Mouse (Mus musculus): Measurements from ENCODE around the gene Caprin1.

Caprin1 gene

DNA sequence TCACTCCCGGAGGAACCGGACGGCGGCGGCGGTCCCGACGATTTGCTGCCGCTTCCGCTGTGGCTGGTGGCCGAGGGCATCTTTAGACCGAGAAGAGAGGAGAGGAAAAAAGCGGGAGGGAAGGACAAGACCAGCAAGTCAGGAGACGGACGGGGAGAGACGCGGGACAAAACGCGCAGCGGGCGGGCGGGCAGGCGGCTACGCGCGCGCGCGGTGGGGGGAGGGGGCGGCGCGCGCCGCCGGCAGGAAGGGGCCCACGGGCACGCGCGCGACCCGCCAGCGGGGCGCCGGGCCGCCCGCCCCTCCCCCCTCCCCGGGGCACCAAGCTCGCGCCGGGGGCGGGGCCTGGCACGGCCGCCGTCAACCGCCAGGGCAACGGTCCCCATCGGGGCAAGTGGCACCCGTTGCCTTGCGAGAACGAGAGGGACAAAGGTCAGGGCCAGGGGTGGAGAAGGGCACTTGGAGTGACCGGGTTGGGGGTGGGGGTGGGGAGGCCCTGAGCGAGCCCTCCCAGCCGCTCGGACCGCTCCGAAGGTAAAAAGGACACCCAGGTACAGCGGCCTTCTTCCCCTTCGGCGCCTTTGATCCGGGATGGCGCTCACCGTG, 485 bp downstream of the Caprin1 start:
- DNase-seq (ENCODE audit: low read depth, low spot score) = peak; percentile 80

GRCm38 (mm10) chr2:103796211-103796860, 1.1 kb downstream of the Caprin1 start:
- DNase-seq (ENCODE audit: low read depth, low spot score) = peak; percentile 81

GRCm38 (mm10) chr2:103795843-103796210, 1.6 kb downstream of the Caprin1 start:
- DNase-seq (ENCODE audit: low read depth, low spot score) = peak; percentile 91

GRCm38 (mm10) chr2:103792009-103792408, 5.4 kb downstream of the Caprin1 start:
- DNase-seq (ENCODE audit: low read depth, low spot score) = peak; percentile 55

GRCm38 (mm10) chr2:103785735-103786134, 11.7 kb downstream of the Caprin1 start:
- DNase-seq (ENCODE audit: low read depth, low spot score) = no peak

DNA sequence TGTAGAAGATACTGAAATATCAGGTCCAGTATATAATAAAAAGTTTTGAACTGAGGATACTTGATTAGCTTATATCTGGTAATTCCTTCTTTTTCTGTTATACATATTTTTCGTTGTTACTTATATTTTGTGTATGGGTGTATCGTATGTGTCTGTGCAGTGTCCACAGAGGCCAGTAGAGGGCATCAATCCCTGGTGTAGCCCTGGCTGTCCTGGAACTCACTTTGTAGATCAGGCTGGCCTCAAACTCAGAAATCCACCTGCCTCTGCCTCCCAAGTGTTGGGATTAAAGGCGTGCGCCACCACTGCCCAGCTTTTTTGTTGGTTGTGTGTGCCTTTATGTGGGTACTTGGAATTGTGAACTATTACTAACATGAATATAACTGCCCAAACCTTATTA, 12.8 kb downstream of the Caprin1 start:
- peak; percentile 67 for DNase-seq (ENCODE audit: low read depth, low spot score)

- no peak for DNase-seq (ENCODE audit: low read depth, low spot score)
Measured at GRCm38 (mm10) chr2:103762492-103762891, 35.0 kb downstream of the Caprin1 start.

GRCm38 (mm10) chr2:103761993-103762392, 35.5 kb downstream of the Caprin1 start:
- no peak for DNase-seq (ENCODE audit: low read depth, low spot score)

GRCm38 (mm10) chr2:103760906-103761716, 36.3 kb downstream of the Caprin1 start, which contains the start of gene Nat10:
Gene Nat10, minus strand, starts transcription at chr2:103761270.
- peak; percentile 98 for DNase-seq (ENCODE audit: low read depth, low spot score)

- peak; percentile 55 for DNase-seq (ENCODE audit: low read depth, low spot score)
Measured at GRCm38 (mm10) chr2:103760421-103760820, 37.0 kb downstream of the Caprin1 start.

DNA sequence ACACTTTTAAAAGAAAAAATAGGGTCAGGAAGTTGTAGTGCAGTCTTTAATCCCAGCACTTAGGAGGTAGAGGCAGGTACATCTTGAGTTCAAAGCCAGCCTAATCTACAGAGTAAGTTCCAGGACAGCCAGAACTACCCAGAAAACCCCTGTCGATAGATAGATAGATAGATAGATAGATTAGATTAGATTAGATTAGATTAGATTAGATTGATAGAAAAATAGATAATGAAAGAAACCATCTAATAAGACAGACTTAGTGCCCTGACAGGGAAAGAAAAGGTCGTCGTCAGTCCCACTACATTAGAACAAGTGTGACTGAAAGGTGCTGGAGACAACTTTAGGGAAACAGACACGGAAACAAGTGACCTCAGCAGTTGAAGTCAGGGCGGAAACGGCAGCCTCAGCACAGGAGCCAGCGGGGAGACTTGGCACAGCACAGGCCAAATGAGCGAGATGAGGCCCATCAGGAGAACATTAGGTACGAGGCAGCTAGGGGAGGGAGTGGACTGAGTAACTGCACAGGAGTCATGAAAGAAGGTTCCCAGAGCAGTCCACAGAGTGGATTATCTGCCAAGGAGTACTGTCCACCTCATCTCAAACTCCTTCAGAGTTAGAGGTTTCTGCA, 41.9 kb downstream of the Caprin1 start:
- DNase-seq (ENCODE audit: low read depth, low spot score) = no peak

- DNase-seq (ENCODE audit: low read depth, low spot score) = no peak
Measured at GRCm38 (mm10) chr2:103754614-103755013, 42.8 kb downstream of the Caprin1 start.

DNA sequence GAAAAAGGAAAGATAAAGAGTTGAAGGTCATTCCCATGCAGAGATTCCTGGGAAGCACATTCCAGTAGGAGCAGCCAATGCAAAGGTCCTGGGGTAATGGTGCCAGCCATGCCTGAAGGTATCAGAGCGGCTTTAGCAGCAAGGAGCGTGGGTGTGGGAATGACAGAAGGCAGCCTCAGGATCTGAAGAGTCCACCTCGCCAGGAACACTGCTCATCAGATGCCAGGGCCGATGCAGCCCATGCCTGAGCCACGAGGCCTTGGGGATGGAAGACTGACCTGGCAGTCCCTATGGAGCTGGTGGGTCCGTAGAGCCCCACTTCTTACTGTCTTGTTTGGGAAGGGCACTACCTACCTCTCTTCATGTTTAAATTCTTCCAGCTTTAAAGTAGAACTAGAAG, 45.7 kb downstream of the Caprin1 start:
- DNase-seq (ENCODE audit: low read depth, low spot score) = no peak

- no peak for DNase-seq (ENCODE audit: low read depth, low spot score)
Measured at GRCm38 (mm10) chr2:103749091-103749490, 48.4 kb downstream of the Caprin1 start.

DNA sequence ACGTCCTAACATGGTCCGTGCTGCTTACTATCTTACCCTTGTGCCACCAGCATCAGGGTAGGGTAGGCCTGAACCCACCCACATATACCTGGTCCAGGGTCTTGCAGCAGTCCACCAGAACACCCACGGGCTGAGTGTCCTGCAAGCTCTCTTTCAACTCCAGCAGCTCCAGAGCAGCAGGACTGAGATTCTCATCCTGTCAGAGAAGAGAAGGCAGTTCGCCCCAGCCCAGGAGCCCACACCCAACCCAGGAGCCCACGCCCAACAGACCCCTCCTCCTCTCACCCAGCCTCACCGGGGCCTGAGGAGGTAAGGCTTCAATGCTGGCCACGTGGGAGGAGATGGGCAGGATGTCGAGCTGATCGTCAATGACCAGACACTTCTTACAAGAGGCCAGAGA, 49.6 kb downstream of the Caprin1 start:
- no peak for DNase-seq (ENCODE audit: low read depth, low spot score)

DNA sequence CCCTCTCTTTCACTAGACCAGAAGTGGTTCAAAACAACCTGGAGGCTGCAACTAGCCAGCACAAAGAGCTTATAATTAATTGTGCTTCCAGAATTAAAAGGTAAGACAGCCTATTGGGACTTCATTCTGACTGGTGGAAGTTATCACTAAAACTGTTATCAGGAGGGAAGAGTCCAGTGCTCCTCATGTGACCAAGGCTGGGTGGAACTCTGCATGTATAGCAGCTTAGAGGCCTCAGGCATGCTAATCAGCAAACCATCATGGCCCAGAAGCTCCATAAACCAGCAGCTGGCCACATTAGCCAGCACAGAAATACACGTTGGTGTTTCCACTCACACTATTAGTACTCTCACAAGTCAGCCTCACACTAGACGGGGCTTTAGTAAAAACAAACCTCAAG, 50.7 kb downstream of the Caprin1 start:
- DNase-seq (ENCODE audit: low read depth, low spot score) = no peak

- DNase-seq (ENCODE audit: low read depth, low spot score) = no peak
Measured at GRCm38 (mm10) chr2:103746096-103746495, 51.4 kb downstream of the Caprin1 start.

DNA sequence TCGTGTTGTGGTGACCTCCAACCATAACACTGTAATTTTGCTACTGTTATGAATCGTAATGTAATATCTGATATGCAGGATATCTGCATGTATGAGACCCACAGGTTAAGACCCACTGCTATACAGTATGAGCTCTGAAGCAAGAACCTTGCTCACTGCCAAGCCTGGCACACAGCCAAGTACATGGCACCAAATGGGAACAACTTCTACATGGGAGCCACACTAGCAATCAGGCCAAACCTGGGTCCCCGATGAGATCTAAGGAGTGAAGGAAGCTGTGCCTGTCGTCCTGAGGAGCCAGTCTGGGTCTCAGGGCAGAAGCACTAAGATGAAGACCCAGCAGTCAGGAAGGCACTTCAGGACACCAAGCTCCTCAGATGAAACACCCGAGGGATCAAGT, 52.0 kb downstream of the Caprin1 start:
- no peak for DNase-seq (ENCODE audit: low read depth, low spot score)

GRCm38 (mm10) chr2:103743988-103744387, 53.5 kb downstream of the Caprin1 start:
- peak; percentile 77 for DNase-seq (ENCODE audit: low read depth, low spot score)

GRCm38 (mm10) chr2:103743536-103743935, 53.9 kb downstream of the Caprin1 start:
- DNase-seq (ENCODE audit: low read depth, low spot score) = no peak

DNA sequence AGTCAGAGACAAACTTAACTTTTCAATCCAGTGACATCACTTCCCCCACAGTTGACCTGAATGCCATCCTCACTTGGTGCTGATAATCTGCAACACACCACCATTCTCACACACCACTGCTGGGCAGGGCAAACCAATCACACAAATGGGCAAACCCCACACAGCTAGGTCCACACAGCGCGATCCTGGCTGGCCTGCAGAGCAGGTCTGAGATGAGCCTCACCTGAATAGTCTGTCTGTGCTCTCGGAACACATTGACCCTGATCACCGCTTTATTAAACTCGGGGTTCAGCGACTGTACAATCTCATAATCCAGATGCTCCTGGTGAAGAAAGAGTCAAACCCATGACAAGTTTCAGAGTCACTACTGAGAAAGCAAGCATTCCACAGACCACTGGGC, 54.6 kb downstream of the Caprin1 start:
- no peak for DNase-seq (ENCODE audit: low read depth, low spot score)

GRCm38 (mm10) chr2:103731423-103731822, 66.0 kb downstream of the Caprin1 start:
- DNase-seq (ENCODE audit: low read depth, low spot score) = no peak

All from R1 (cell line).